Mouse (Mus musculus): ENCODE data around the gene Dsp. TPM values are rescaled to one million over a fixed set of nuclear protein-coding genes. Genes with fewer than 3 reads are reported as not detected.

Dsp gene
- polyA plus RNA-seq (2017; shearing (Covaris generic)), result under 1 TPM; 0.09 to 0.31 (median 0.28) TPM

GRCm38 (mm10) chr13:38151069-38151588 lies at the start of gene Dsp:
Gene Dsp, plus strand, starts transcription at chr13:38151294.
- ATAC-seq, result no peak

DNA sequence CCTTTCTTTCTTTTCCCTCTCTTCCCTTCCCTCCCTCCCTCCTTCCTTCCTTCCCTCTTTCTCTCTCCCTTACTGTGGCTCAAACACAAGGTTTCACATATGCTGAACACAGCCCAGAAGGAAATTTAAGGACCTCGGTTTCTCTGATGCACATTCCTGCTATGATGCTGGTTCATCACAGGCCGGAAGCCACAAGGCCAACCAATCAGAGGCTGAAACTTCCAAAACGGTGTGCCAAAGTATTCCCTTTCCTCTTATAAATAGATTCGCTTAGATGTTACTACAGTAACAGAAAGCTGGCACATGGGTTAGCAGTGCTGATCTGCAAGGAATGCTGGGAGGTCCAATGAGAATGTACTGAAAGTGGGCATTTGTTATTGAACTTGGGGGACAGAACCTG lies 47.7 kb upstream of the Dsp start:
- ATAC-seq, result no peak

DNA sequence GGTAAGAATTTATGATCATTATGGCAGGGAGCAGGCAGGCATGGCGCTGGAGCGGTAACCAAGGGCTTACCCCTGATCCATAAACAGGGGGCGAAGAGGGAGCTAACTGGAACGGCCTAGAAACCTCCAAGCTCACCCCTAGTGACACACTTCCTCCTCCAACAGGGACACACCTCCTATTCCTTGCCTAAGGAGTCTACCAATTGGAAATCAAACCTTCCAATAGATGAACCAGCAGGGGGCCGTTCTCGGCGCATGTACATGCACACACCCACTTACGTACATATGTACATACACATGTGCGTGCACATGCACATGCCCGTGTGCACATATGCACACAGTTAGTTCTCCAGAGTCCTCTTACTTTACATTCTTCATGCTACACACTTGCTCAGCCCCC lies 46.6 kb upstream of the Dsp start:
- ATAC-seq, result no peak

DNA sequence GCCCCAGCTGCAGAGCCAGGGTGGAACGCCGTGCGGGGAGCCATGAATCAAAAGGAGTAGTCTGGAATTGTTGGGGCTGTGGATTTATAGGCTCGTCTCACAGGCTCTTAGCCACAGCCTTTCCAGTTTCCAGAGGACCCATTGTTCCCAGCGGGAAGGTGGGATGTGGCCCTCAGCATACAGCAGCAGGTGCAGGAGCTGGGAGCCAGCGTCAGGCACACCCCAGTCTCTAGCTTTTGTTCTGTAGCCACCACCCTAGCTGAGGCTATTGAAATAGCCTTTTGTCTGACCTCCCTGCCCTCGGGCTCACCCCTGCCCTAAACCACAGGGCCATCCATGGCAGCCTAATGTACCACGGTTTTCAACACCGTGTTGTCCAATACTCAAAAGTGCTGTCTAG lies 42.0 kb upstream of the Dsp start:
- ATAC-seq, result no peak

DNA sequence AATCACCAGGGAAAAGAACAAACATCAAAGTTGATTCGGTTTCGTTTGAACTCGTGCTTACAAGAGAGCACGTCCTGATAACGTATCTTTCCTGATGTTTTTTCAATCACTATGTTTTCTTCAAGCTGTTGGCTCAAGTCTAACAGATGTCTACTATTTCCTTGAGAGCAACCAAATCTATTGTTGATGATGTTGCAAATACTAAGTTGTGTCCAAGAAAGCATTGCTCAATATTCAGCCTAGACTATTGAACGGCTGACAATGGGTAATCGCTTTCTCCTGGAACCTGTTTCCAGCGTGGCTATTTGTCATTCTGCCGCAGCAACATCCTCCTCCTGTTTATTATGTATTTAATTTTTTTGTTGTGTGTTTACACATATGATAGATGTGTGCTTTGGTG lies 28.8 kb upstream of the Dsp start:
- no peak for ATAC-seq

- no peak for ATAC-seq
Measured at GRCm38 (mm10) chr13:38123666-38124065, 27.4 kb upstream of the Dsp start.

- ATAC-seq, result no peak
Measured at GRCm38 (mm10) chr13:38127683-38128082, 23.4 kb upstream of the Dsp start.

GRCm38 (mm10) chr13:38128246-38128645 lies 22.8 kb upstream of the Dsp start:
- ATAC-seq, result no peak

DNA sequence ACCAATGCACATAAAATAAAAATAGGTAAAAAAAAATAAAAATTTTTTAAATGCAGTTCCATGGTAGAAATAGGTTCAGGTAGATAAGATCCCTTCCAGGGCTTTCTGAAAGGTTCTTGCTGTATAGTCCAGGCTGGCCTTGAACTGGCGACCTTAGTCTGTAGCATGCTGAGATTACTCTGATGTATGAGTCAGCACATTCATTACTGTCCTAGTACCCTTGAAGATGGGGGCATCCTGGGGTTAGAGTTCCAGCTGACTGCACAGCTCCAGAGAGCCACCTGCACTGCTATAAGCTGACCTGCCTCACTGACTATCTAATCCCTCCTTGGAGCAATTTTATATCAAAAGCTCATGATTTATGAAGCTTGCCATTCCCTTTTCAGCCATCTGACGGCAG lies 21.6 kb upstream of the Dsp start:
- ATAC-seq, result no peak

DNA sequence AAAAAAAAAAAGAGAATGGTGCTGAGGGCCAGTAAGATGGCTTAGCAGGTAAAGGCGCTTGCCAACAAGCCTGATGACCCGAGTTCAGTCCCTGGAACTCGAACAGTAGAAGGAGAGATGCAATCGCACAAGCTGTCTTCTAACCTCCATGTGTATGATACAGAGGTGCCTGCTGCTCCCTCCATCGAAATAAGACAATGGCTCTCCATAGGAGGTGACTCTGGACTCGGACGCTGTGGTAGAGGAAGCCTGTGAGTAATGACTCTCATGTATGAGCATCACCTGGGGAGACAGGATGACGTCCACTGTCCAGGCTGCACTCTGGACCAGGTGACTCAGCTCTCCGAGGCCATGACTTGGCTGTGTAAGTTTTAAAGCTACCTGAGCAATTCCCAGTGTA lies 21.0 kb upstream of the Dsp start:
- no peak for ATAC-seq

- ATAC-seq, result no peak
Measured at GRCm38 (mm10) chr13:38133016-38133528, 18.0 kb upstream of the Dsp start.

DNA sequence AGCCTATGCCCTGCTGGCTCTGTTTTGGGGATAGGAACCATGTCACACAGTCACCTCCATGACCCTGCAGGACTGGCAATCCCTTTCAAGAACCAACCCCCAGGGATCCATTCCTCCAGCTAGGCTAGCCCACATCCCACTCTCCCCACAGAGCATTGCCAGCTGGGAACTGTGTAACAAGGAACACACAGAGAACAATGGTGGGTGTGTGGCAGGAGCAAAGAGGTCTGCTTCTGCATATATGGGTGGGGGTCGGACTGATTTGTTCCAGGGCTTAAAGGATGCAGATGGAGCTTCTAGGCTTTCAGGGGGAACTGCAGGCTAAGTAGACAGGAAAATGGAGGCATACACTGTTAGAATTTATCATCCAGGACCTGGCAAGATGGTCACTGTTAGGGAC lies 10.6 kb upstream of the Dsp start:
- ATAC-seq, result no peak

GRCm38 (mm10) chr13:38144962-38145713 lies 6.0 kb upstream of the Dsp start:
- no peak for ATAC-seq

GRCm38 (mm10) chr13:38148348-38148747 lies 2.7 kb upstream of the Dsp start:
- no peak for ATAC-seq

DNA sequence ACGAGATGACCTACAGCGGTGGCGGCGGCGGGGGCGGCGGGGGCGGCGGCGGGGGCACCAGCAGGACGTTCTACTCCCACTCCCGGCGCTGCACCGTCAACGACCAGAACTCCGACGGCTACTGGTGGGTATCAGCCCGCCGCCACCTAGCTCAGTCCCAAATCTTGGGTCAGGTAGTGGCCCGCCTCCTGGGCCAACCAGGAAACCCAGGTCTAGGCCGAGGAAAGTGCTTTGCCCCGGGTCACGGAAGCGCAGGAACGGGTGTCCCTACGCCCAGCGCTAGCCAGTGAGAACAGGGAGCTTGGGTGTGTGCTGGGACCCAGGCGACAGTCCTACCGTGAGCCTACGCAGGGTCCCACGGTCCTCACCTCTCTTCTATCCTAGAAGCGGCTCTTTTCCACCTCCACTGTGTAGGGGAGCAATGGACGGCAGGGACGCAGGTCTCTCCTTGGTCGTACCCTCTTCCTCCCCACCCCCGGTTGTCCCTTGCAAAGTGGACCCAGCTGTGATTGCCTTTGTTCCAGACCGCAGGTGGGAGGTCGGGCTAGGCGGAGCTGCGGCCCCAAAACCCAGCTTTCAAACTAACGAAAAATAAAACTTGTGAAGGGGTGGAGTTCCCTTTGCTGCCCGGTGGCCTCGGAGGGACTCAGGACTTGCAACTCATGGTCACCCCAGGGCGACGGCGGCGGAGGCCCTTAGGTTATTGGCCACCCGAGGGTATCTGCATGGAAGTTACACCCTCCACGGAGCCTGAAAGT lies 756 bp downstream of the Dsp start:
- ATAC-seq, result no peak

GRCm38 (mm10) chr13:38152429-38153035 lies 1.4 kb downstream of the Dsp start:
- no peak for ATAC-seq

DNA sequence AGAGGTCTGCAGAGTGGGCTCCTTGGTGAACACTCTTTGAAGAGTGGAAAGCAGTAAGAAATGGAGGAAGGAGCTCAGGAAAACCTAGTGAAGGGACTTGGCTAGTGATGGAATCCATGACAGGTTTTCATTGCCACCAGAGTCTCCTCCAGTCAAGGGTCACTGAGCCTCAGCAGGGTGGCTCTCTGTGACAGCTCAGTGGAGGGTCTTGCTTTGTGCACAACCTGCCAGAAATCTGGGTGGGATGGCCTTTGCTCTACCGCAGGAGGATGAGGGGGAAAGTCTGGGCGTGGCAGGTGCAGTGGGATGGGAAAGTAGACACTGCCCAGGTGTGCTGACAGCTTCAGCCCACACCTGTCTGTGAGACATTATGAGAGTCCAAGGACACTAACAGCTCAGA lies 4.4 kb downstream of the Dsp start:
- ATAC-seq, result no peak

- no peak for ATAC-seq
Measured at GRCm38 (mm10) chr13:38157635-38158034, 6.5 kb downstream of the Dsp start.

DNA sequence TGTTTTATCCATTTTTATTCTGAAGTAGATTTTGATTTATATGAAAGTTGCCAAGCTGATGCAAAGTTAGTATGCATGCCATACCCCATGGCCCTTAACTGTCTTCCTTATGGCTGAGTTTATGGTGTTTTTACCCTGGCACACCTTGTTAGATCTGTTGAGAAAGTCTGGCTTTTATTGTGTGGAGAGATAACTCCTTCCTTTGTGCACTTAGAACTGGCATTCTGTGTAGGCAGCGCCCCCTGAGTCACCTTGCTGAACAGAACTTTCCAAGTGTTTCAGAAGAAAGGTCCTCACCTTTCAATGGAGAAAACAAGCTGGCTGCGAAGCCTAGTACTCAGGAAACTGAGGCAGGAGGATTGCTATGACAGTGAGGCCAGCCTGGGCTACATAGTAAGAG lies 10.9 kb downstream of the Dsp start:
- ATAC-seq, result no peak

GRCm38 (mm10) chr13:38162668-38163067 lies 11.6 kb downstream of the Dsp start:
- ATAC-seq, result no peak

DNA sequence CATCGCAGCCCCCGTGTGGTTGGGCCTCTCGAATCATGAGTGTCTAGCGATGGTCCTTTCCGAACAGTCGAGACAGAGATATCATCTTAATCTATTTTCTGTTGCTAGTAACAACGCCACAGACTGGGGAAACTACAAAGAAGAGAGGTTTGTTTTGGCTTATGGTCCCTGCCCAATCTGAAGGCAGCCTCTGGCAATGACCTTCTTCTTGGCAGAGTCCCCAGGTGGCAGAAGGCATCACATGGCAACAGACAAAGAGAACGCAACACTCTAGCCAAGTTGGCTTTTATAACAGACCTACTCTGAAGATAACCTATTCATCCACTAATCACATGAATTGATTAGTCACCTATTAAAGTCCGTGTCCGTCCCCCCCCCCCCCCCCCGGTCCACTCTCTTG lies 13.8 kb downstream of the Dsp start:
- ATAC-seq, result no peak

DNA sequence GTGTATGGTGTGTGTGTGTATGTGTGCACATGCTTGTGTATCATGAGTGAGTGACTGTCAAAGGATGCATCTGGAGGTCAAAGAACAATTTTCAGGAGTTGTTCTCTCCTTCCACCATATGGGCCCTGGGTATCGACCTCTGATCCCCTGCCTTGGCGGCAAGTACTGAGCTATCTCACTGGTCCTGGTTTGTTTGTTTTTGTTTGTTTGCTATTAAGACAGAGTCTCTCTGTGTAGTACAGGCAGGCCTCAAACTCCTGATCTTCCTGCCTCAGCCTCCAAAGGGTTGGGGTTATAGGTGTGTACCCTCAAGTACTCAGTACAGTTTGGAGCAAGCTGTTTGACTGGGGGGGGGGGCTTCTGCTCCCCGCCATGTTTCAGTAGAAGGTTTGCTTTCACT lies 16.0 kb downstream of the Dsp start:
- ATAC-seq, result no peak

DNA sequence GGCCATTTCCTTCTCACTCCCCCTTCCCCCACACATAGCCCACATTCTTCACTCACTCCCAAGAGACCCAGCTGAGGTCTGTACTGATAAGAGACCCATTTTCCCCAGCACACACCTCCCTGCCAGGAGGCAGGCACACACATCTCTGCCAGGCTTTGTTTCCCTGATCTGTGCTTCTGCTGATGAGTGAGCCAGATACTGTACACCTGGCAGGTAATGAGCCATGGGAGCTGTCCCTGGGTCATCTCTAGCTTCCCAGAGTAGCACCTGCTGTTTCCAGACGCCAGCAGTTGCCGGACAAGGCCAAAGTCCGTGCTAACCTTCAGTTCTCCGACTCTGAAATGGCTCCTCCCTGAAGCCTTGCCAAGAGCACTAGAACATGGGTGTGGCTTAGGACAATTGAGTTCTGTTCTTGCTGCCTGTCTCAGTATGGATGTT lies 19.6 kb downstream of the Dsp start:
- no peak for ATAC-seq

Data from inflammation-experienced regulatory T-cells, adult 6 months (primary cell).